Mouse (Mus musculus): Measurements from ENCODE around the gene Atf7. TPM values are rescaled to one million over a fixed set of nuclear protein-coding genes. Genes with fewer than 3 reads are reported as not detected.
A peak's percentile ranks its signal among the peaks of the same experiment; 100 is the strongest.

The Atf7 gene
- polyA plus RNA-seq, 1 experiment from 2014 or later: 43.5 TPM

DNA sequence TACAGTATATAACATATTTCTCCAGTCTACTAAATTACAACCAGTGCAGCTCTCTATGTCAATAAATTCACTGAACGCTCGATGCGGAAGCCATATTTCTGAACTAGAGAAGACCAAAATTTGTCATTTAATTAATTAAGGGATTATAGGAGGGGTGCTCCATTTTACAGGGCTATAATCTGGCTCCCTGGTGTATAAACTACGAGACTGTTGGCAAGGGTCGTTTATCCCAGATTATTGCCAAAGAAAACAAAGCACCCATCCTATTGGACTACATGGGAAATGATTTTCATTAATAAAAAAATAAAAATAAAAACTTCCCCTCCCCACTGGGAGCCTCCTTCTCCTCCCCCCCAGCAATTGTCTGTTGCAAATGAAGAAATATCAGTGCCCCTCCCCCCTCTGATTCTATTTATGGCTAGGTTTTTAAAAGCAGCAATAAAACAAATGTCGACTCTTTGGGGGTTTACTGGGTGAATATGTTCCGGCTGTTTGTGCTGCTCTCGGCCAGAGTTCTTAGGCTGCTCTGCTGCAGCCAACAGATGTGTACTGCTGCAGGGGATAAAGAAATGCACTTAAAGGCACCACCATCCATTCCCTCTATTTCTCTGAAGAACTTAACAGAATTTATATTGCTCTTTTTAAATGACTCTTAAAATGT lies 31.1 kb downstream of the Atf7 start:
- H3K4me3 ChIP-seq (ENCODE audit: low read depth, low read length): no peak overlapping the region
- ATAC-seq (ENCODE audit: insufficient read depth) (no peak), DNase-seq (peak; percentile 67)
- no peak for TF ChIP-seq CTCF (IDR thresholded peaks at IDR 0.05; ENCODE audit: low read depth)
- no peaks in the 10 kb centered on the region for H3K36me3 ChIP-seq (ENCODE audit: insufficient read depth)
- no peak overlapping the region for H3K9ac ChIP-seq
- no peaks in the 10 kb centered on the region for H3K27me3 ChIP-seq (ENCODE audit: insufficient read depth, low read length)
- H3K4me2 ChIP-seq: peak overlapping the region; percentile 24; the same call in 1 of the 2 replicates
- H3K4me1 ChIP-seq (ENCODE audit: insufficient read depth): peaks cover 10% of the 10 kb centered on the region; the same call in 1 of the 2 replicates
- H3K9me3 ChIP-seq (ENCODE audit: low read depth, low read length): no peaks in the 10 kb centered on the region
- no peak overlapping the region for H3K27ac ChIP-seq (ENCODE audit: low read depth)
- 53% methylated on average over 8 of the region's 8 CpGs for WGBS

DNA sequence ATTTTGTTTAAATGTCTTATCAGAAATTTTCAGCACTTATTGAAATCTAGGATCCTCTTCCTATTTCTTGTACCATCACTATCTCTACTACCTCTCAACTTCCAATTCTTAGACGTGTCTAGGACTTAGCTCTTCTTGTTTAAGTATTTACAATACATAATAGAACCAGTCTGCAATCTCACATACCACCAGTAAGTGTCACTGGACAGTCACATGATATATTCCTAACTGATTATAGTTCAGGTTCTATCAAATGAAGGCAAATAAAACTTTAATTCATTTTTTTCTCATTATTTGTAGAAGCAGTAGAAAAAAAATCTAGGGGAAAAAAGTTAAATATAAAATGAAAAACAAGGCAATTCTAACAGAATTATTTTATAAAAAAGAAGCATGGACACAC lies 32.6 kb downstream of the Atf7 start:
- no peak overlapping the region for H3K4me2 ChIP-seq
- no peak overlapping the region for H3K9ac ChIP-seq
- no peak overlapping the region for H3K4me3 ChIP-seq (ENCODE audit: low read depth, low read length)
- no peak overlapping the region for H3K27ac ChIP-seq (ENCODE audit: low read depth)
- peak; percentile 51 for DNase-seq
- H3K27me3 ChIP-seq (ENCODE audit: insufficient read depth, low read length): no peaks in the 10 kb centered on the region
- peaks cover 10% of the 10 kb centered on the region; the same call in 1 of the 2 replicates for H3K4me1 ChIP-seq (ENCODE audit: insufficient read depth)
- ATAC-seq (ENCODE audit: insufficient read depth): no peak
- H3K9me3 ChIP-seq (ENCODE audit: low read depth, low read length): no peaks in the 10 kb centered on the region
- WGBS: 42% methylated on average over 1 of the region's 1 CpGs
- H3K36me3 ChIP-seq (ENCODE audit: insufficient read depth): no peaks in the 10 kb centered on the region
- TF ChIP-seq CTCF (IDR thresholded peaks at IDR 0.05; ENCODE audit: low read depth): peak; percentile 49

DNA sequence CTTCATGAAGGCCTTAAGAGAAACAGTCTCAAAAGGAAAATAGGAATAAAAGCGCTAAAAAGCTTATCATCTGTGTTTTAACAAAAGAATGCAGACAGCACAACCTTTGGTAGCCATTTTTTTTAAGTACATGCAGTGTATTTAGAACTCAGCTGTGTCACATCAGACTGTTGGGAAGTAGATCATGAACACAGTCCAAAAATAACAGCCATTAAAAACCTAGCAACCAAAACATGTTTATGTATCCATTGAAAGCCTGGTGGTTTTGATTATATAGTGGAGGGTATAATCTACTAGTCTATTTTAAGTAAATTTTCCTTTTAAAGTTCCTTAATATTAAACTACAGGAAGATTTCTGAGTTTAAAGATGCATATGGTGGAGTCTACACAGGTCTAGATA lies 34.7 kb downstream of the Atf7 start:
- Histone ChIP-seq H3K36me3 (ENCODE audit: insufficient read depth) (no peaks in the 10 kb centered on the region), H3K4me1 (ENCODE audit: insufficient read depth) (peaks cover 10% of the 10 kb centered on the region; the same call in 1 of the 2 replicates), H3K4me3 (ENCODE audit: low read depth, low read length) (no peak overlapping the region), H3K4me2 (no peak overlapping the region), H3K9me3 (ENCODE audit: low read depth, low read length) (no peaks in the 10 kb centered on the region), H3K27ac (ENCODE audit: low read depth) (0 out of 2 replicates have a peak overlapping the region, but pooled peaks have one; percentile 18), H3K9ac (no peak overlapping the region), H3K27me3 (ENCODE audit: insufficient read depth, low read length) (no peaks in the 10 kb centered on the region)
- DNase-seq (peak; percentile 57), ATAC-seq (ENCODE audit: insufficient read depth) (no peak)
- 89% methylated on average over 1 of the region's 1 CpGs for WGBS
- TF ChIP-seq CTCF (IDR thresholded peaks at IDR 0.05; ENCODE audit: low read depth): no peak

DNA sequence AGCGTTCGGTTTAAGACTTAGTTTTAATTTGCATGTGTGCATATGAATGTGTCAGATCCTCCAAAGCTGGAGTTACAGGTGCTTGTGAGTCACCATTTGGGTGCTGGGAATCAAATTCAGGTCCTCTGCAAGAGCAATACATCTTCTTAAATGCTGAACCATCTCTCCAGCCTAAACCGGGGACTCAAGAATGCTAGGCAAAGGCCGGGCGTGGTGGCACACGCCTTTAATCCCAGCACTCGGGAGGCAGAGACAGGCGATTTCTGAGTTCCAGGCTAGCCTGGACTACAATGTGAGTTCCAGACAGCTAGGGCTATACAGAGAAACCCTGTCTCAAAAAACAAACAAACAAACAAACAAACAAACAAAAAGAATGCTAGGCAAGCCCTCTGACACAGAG lies 35.4 kb downstream of the Atf7 start:
- ATAC-seq (ENCODE audit: insufficient read depth) (no peak), DNase-seq (no peak)
- Histone ChIP-seq H3K4me3 (ENCODE audit: low read depth, low read length) (no peak overlapping the region), H3K27me3 (ENCODE audit: insufficient read depth, low read length) (no peaks in the 10 kb centered on the region), H3K27ac (ENCODE audit: low read depth) (no peak overlapping the region), H3K4me2 (no peak overlapping the region), H3K4me1 (ENCODE audit: insufficient read depth) (peaks cover 6% of the 10 kb centered on the region; the same call in 1 of the 2 replicates), H3K36me3 (ENCODE audit: insufficient read depth) (no peaks in the 10 kb centered on the region), H3K9ac (no peak overlapping the region), H3K9me3 (ENCODE audit: low read depth, low read length) (no peaks in the 10 kb centered on the region)
- TF ChIP-seq CTCF (IDR thresholded peaks at IDR 0.05; ENCODE audit: low read depth): no peak
- WGBS: 96% methylated on average over 8 of the region's 8 CpGs

DNA sequence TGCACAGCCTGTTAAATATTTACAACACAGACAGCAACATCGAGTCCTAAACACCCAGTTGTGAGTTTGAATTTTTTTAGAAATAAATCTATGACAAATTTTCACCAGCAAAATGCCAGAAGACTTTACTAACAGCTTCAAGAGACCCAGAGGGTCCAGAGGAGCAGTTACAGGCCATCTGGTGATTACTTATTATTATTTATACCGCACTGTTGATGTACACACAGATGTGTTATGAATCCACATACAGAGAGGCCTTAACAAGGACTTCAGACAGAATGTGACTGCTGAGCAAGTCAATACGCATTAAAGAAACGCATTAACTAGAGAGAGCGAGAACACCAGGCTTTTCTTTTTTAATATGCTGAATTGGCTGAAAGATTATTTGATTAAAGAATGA lies 39.8 kb downstream of the Atf7 start:
- WGBS: 78% methylated on average over 5 of the region's 5 CpGs
- no peak overlapping the region for H3K9ac ChIP-seq
- DNase-seq: no peak

DNA sequence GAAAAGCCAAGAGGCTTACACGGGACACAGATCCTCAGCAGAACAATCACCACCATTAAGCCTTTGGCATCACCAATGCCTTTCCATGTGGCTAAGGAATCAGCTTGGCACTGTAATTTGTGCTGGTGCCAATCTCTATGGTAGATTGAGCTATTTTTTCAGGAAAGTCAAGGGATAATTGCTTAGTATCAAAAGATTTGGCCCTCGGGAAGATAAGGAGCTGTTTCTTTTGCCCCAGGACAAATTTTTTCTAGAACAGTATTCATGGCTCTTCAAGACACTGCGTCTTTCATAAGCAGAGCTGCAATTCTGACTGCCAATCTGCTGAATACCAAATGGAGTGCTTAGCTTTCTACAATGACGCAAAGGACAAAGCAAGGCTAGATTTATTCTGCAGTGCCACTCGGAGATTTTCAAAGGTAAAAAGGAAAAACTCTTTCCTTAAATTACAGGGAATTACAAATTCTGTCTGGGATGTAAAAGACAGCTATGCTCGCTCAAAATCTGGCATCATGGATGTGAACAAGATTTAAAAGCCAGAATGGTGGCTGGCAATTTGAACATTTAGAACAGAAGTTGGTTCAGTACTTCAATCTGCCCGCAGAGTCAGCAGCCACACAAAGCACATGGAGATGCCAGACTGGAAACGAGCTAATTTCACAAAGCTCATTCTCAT lies 41.4 kb downstream of the Atf7 start:
- Histone ChIP-seq H3K36me3 (ENCODE audit: insufficient read depth) (no peaks in the 10 kb centered on the region), H3K27ac (ENCODE audit: low read depth) (no peak overlapping the region), H3K9me3 (ENCODE audit: low read depth, low read length) (no peaks in the 10 kb centered on the region), H3K4me1 (ENCODE audit: insufficient read depth) (no peaks in the 10 kb centered on the region), H3K27me3 (ENCODE audit: insufficient read depth, low read length) (no peaks in the 10 kb centered on the region), H3K4me3 (ENCODE audit: low read depth, low read length) (no peak overlapping the region), H3K9ac (no peak overlapping the region), H3K4me2 (no peak overlapping the region)
- DNase-seq (no peak), ATAC-seq (ENCODE audit: insufficient read depth) (no peak)
- no peak for TF ChIP-seq CTCF (IDR thresholded peaks at IDR 0.05; ENCODE audit: low read depth)
- 72% methylated on average over 8 of the region's 8 CpGs for WGBS

More for the DNA sequence above, 39.8 kb downstream of the Atf7 start:
- no peak overlapping the region for H3K4me3 ChIP-seq (ENCODE audit: low read depth, low read length)
- no peak overlapping the region for H3K4me2 ChIP-seq
- no peaks in the 10 kb centered on the region for H3K9me3 ChIP-seq (ENCODE audit: low read depth, low read length)
- TF ChIP-seq CTCF (IDR thresholded peaks at IDR 0.05; ENCODE audit: low read depth): no peak
- no peaks in the 10 kb centered on the region for H3K36me3 ChIP-seq (ENCODE audit: insufficient read depth)
- ATAC-seq (ENCODE audit: insufficient read depth): no peak
- no peak overlapping the region for H3K27ac ChIP-seq (ENCODE audit: low read depth)
- H3K4me1 ChIP-seq (ENCODE audit: insufficient read depth): no peaks in the 10 kb centered on the region
- H3K27me3 ChIP-seq (ENCODE audit: insufficient read depth, low read length): no peaks in the 10 kb centered on the region

DNA sequence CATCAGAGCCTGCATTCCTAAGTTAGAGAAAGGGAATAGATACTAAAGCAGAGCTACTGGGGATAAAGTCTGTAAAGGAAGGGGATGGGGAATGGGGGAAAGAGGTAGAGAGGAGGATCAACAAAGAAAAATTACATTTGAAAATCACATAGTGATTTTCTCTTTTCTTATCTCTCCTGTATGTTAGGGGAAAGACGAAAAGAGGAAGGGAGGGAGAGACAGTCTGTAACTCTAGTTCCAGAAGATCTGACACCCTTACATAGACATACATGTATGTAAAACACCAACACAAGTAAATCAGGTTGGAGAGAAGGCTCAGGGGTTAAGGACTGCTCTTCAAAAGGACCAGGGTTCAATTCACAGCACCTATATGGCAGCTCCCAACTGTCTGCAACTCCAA lies 44.1 kb downstream of the Atf7 start:
- WGBS: 82% methylated on average over 1 of the region's 1 CpGs
- Histone ChIP-seq H3K36me3 (ENCODE audit: insufficient read depth) (no peaks in the 10 kb centered on the region), H3K4me1 (ENCODE audit: insufficient read depth) (no peaks in the 10 kb centered on the region), H3K9ac (no peak overlapping the region), H3K9me3 (ENCODE audit: low read depth, low read length) (no peaks in the 10 kb centered on the region), H3K4me2 (no peak overlapping the region), H3K4me3 (ENCODE audit: low read depth, low read length) (no peak overlapping the region), H3K27ac (ENCODE audit: low read depth) (no peak overlapping the region), H3K27me3 (ENCODE audit: insufficient read depth, low read length) (no peaks in the 10 kb centered on the region)
- DNase-seq (no peak), ATAC-seq (ENCODE audit: insufficient read depth) (no peak)
- TF ChIP-seq CTCF (IDR thresholded peaks at IDR 0.05; ENCODE audit: low read depth): no peak
